Mouse (Mus musculus) myocyte (in vitro differentiated cells): Measurements from ENCODE around the gene Neo1. TPM values are rescaled to one million over a fixed set of nuclear protein-coding genes. Genes with fewer than 3 reads are reported as not detected.
"Not testable (repeated sequence)": the region's sequence is repeated elsewhere in the genome, so short reads cannot be mapped to it uniquely, and the experiment has no call there.

Experiments
- H3K27me3 ChIP-seq: one replicate; pipeline ENCODE4 v1.6.1; 2011; ENCODE audit not compliant: control insufficient read depth, insufficient read depth, insufficient read length
- H3K36me3 ChIP-seq: one replicate; pipeline ENCODE4 v1.6.1; 2011; ENCODE audit not compliant: control insufficient read depth, insufficient read depth
- H3K4me2 ChIP-seq: one replicate; pipeline ENCODE4 v1.6.1; 2011; ENCODE audit warnings: low read depth, control low read depth
- H3K4me3 ChIP-seq: one replicate; pipeline ENCODE4 v1.5.1; 2011; ENCODE audit warnings: mild to moderate bottlenecking, control low read depth, moderate library complexity
- H3K79me2 ChIP-seq: one replicate; pipeline ENCODE4 v1.6.1; 2011; ENCODE audit not compliant: control insufficient read depth, insufficient read depth
- H3ac ChIP-seq: one replicate; pipeline ENCODE4 v1.6.1; 2011; ENCODE audit not compliant: control insufficient read depth, insufficient read length
- CEBPB ChIP-seq: IDR thresholded peaks from 2 replicates; pipeline ENCODE4 v1.6.1; 2011; ENCODE audit warnings: mild to moderate bottlenecking, moderate library complexity; ENCODE audit not compliant: poor library complexity, insufficient read depth, severe bottlenecking
- E2F4 ChIP-seq: IDR thresholded peaks from one replicate; pipeline ENCODE4 v1.6.1; 2011; ENCODE audit warnings: mild to moderate bottlenecking, control low read depth, moderate library complexity; ENCODE audit not compliant: insufficient read depth
- MAX ChIP-seq: IDR thresholded peaks from one replicate; pipeline ENCODE4 v1.6.1; 2011; ENCODE audit warnings: low read depth, mild to moderate bottlenecking, control low read depth
- MYOD1 ChIP-seq, 3 experiments: IDR thresholded peaks; one replicate each; pipeline ENCODE4 v1.6.1; 2011; ENCODE audit warnings: control low read depth in 2 of 3, low read depth in 2 of 3, mild to moderate bottlenecking in 2 of 3, moderate library complexity in 1 of 3; ENCODE audit not compliant: insufficient read length in 2 of 3, control insufficient read depth in 1 of 3
- MYOG ChIP-seq, 3 experiments: IDR thresholded peaks; one replicate each; pipeline ENCODE4 v1.6.1; 2011; ENCODE audit warnings: control low read depth in 2 of 3, low read depth in 2 of 3, mild to moderate bottlenecking in 2 of 3; ENCODE audit not compliant: insufficient read length in 2 of 3, control insufficient read depth in 1 of 3, insufficient read depth in 1 of 3
- POLR2A ChIP-seq: IDR thresholded peaks from one replicate; pipeline ENCODE4 v1.6.1; 2011; ENCODE audit warnings: low read depth, mild to moderate bottlenecking, control low read depth, moderate library complexity; ENCODE audit not compliant: insufficient read length
- POLR2AphosphoS2 ChIP-seq: IDR thresholded peaks from one replicate; pipeline ENCODE4 v1.6.1; 2011; ENCODE audit warnings: low read depth, control low read depth; ENCODE audit not compliant: insufficient read length
- REST ChIP-seq: IDR thresholded peaks from one replicate; pipeline ENCODE4 v1.6.1; 2011; ENCODE audit warnings: mild to moderate bottlenecking, control low read depth, moderate library complexity; ENCODE audit not compliant: insufficient read depth, insufficient read length
- SRF ChIP-seq: IDR thresholded peaks from one replicate; pipeline ENCODE4 v1.6.1; 2011; ENCODE audit warnings: low read depth; ENCODE audit not compliant: control insufficient read depth, insufficient read length
- TCF12 ChIP-seq: IDR thresholded peaks from one replicate; pipeline ENCODE4 v1.6.1; 2011; ENCODE audit warnings: mild to moderate bottlenecking, control low read depth; ENCODE audit not compliant: poor library complexity, insufficient read depth, severe bottlenecking
- TCF3 ChIP-seq: IDR thresholded peaks from one replicate; pipeline ENCODE4 v1.6.1; 2011; ENCODE audit warnings: low read depth, control low read depth; ENCODE audit not compliant: insufficient read length
- USF1 ChIP-seq: IDR thresholded peaks from one replicate; pipeline ENCODE4 v1.6.1; 2011; ENCODE audit warnings: low read depth, mild to moderate bottlenecking, control low read depth, moderate library complexity
- polyA plus RNA-seq: library from polyadenylated mRNA; unstranded; fragments of >200 nt; fragmentation: generic; extraction: Trizol; gene quantifications from one replicate; pipeline ENCODE4 v1.2.1, GENCODE M21; 2012; ENCODE audit warnings: missing spikeins

The Neo1 gene
- polyA plus RNA-seq, 1 experiment, result 36.8 TPM

DNA sequence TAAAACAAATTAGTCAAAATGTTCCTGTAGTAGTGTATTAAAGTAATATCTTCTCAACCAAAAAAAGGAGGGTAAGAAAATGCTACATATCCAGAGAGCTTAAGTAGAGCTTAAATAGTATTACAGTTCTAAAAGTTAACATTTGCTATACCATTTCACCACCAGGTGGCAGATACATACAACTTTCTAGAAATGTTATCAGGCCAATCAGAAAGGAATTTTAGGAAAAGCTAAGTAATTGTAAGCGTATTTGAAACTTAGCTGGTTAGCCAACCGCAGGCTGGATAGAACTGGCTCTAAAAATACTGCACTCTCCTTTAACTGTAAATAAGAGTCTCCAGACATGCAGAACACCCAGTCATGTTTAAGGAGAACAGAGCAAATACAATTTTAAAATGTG is 22.9 kb downstream of the Neo1 start:
- no peak overlapping the region for H3ac ChIP-seq
- no peaks in the 10 kb centered on the region for H3K27me3 ChIP-seq
- peak overlapping the region; percentile 48 for H3K4me2 ChIP-seq
- no peaks in the 10 kb centered on the region for H3K36me3 ChIP-seq
- no peak overlapping the region for H3K4me3 ChIP-seq
- TF ChIP-seq POLR2A (no peak), SRF (no peak), MAX (no peak), USF1 (no peak), REST (no peak), TCF12 (no peak), MYOG (IDR thresholded peaks at IDR 0.05; ENCODE audit: control insufficient read depth in 1 of 3, insufficient read depth in 1 of 3, insufficient read length in 2 of 3, low read depth in 2 of 3) (no peak), TCF3 (no peak), E2F4 (no peak), CEBPB (no peak), POLR2AphosphoS2 (no peak), MYOD1 (IDR thresholded peaks at IDR 0.05; ENCODE audit: control insufficient read depth in 1 of 3, insufficient read length in 2 of 3, low read depth in 2 of 3) (no peak)
- peaks cover 50% of the 10 kb centered on the region for H3K79me2 ChIP-seq

GRCm38 (mm10) chr9:58989255-58989928 is 46.8 kb downstream of the Neo1 start:
- peaks cover 6% of the 10 kb centered on the region for H3K79me2 ChIP-seq
- H3K36me3 ChIP-seq, result peaks cover 5% of the 10 kb centered on the region
- no peak overlapping the region for H3K4me3 ChIP-seq
- TF ChIP-seq MYOG (IDR thresholded peaks at IDR 0.05; ENCODE audit: control insufficient read depth in 1 of 3, insufficient read depth in 1 of 3, insufficient read length in 2 of 3, low read depth in 2 of 3), result no peak
- no peak for TF ChIP-seq E2F4
- TF ChIP-seq MYOD1 (IDR thresholded peaks at IDR 0.05; ENCODE audit: control insufficient read depth in 1 of 3, insufficient read length in 2 of 3, low read depth in 2 of 3), result no peak
- TF ChIP-seq REST, result no peak
- no peak for TF ChIP-seq CEBPB
- no peak for TF ChIP-seq SRF
- TF ChIP-seq USF1, result no peak
- no peak for TF ChIP-seq TCF12
- no peak for TF ChIP-seq POLR2A
- no peak for TF ChIP-seq POLR2AphosphoS2
- TF ChIP-seq TCF3, result no peak
- TF ChIP-seq MAX, result no peak
- no peak overlapping the region for H3K4me2 ChIP-seq
- H3K27me3 ChIP-seq, result no peaks in the 10 kb centered on the region
- no peak overlapping the region for H3ac ChIP-seq

DNA sequence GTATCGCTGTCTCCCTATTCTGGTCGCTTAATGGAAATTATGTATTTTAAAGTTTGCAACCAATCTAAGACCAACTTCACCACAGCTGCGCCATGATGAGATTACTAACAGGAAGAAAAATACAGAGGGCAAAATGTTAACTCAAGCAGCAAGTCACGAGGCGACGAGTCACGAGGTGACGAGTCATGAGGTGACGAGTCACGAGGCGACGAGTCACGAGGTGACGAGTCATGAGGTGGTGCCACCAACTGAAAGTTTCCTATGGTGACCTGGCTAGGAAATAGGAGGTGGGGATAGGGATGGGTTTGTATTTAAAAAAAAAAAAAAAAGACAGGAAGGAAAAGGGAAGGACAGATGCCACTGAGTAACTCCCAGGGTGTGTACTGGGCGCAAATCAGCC is 57.2 kb downstream of the Neo1 start:
- Histone ChIP-seq H3K4me2 (peak overlapping the region; percentile 74), H3ac (no peak overlapping the region), H3K4me3 (peak overlapping the region; percentile 5), H3K79me2 (peaks cover 3% of the 10 kb centered on the region), H3K27me3 (no peaks in the 10 kb centered on the region), H3K36me3 (peaks cover 4% of the 10 kb centered on the region)
- TF ChIP-seq POLR2A (peak; percentile 14), TCF12 (no peak), MAX (no peak), E2F4 (no peak), TCF3 (no peak), MYOD1 (IDR thresholded peaks at IDR 0.05; ENCODE audit: control insufficient read depth in 1 of 3, insufficient read length in 2 of 3, low read depth in 2 of 3) (peak in 1 of 3 experiments; percentile 14), USF1 (peak; percentile 87), REST (no peak), MYOG (IDR thresholded peaks at IDR 0.05; ENCODE audit: control insufficient read depth in 1 of 3, insufficient read depth in 1 of 3, insufficient read length in 2 of 3, low read depth in 2 of 3) (no peak), SRF (no peak)

GRCm38 (mm10) chr9:58971154-58971553 is 65.1 kb downstream of the Neo1 start:
- H3K79me2 ChIP-seq, H3K4me3 ChIP-seq, H3K27me3 ChIP-seq, H3ac ChIP-seq, H3K4me2 ChIP-seq: not testable (repeated sequence)
- peaks cover 14% of the 10 kb centered on the region for H3K36me3 ChIP-seq

- TF ChIP-seq TCF3 (no peak), POLR2A (no peak), MAX (no peak), MYOD1 (IDR thresholded peaks at IDR 0.05; ENCODE audit: control insufficient read depth in 1 of 3, insufficient read length in 2 of 3, low read depth in 2 of 3) (no peak), POLR2AphosphoS2 (no peak), USF1 (no peak), REST (no peak), CEBPB (no peak)
- Histone ChIP-seq H3K79me2 (no peaks in the 10 kb centered on the region), H3K27me3 (no peaks in the 10 kb centered on the region), H3K36me3 (peaks cover 6% of the 10 kb centered on the region), H3K4me3 (no peak overlapping the region), H3ac (no peak overlapping the region), H3K4me2 (no peak overlapping the region)
Observed at GRCm38 (mm10) chr9:58967371-58967770, 68.9 kb downstream of the Neo1 start.
